Mouse (Mus musculus): ENCODE data around the gene A830031A19Rik. TPM values are rescaled to one million over a fixed set of nuclear protein-coding genes. Genes with fewer than 3 reads are reported as not detected.

Gene A830031A19Rik
- polyA plus RNA-seq (2014; fragmentation: Illumina TruSeq; extraction: RNeasy Lipid Tissue Mini Kit (QIAGEN cat#74804); ENCODE audit: low read depth, low replicate concordance), result not detected

DNA sequence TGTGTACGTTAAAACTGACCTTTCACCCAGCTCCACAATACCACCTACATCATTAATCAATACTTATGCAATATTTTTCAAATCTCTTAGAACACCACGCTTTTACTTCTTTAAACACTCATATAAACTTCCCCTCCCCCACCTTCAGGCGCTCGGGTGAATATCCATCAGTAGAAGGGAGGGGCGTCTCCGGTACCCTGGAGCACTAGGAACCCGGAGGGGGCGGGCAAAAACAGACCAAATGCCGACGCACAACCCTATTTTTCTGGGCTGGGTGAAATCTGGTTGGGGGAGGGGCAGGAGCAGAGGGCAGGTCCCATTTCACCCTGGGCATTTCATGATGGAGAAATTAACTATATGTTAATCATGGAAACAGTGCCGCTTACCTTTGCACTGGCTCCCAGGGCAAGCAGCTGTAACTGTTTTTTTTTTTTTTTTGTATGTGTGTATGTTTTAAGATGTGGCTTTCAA, at the start of gene A830031A19Rik:
A830031A19Rik (minus strand) TSS at position 421 of the 471 bp plus-strand sequence.

DNA sequence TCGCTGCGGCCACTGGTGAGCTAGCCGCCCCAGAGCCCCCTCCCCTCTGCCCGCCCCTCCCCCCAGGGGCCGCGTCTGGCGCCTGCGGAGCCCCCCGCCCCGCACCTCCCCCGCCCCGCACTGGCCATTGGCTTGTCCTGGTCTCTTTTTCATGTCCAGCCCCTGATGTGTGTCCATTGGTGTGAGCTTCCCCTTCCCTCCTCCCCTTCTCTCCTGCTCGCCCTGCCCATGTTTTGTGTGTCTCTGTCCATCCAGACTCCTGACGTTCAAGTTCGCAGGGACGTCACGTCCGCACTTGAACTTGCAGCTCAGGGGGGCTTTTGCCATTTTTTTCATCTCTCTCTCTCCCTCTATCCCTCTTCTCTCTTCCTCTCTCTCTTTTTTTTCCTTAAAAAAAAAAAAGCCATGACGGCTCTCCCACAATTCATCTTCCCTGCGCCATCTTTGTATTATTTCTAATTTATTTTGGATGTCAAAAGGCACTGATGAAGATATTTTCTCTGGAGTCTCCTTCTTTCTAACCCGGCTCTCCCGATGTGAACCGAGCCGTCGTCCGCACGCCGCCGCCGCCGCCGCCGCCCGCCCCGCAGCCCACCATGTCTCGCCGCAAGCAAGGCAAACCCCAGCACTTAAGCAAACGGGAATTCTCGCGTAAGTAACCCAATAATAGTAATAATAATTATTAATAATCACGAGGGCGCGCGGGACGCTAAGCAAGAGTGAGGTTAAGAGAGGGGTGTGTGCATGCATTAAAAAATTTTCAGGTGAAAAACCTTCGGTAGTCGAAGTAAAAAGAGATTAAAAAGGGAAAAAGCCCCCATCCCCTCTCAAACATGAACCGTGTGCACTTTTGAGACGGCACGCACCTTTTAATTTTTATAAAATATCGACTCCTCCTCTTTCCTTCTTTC, 3.2 kb upstream of the A830031A19Rik start, which contains the start of gene Bcl11a:
Bcl11a (plus strand) TSS at position 262 of the 911 bp plus-strand sequence.

Other genes starting within 250 kb of the A830031A19Rik start
- 51.4 TPM for gene Papolg, start 179.8 kb downstream of the A830031A19Rik start, polyA plus RNA-seq (2014; fragmentation: Illumina TruSeq; extraction: RNeasy Lipid Tissue Mini Kit (QIAGEN cat#74804); ENCODE audit: low read depth, low replicate concordance)
- gene Bcl11a, start 3.0 kb upstream of the A830031A19Rik start, polyA plus RNA-seq (2014; fragmentation: Illumina TruSeq; extraction: RNeasy Lipid Tissue Mini Kit (QIAGEN cat#74804); ENCODE audit: low read depth, low replicate concordance), result 2.5 TPM